Mouse (Mus musculus): ENCODE results near the gene E030025P04Rik. TPM values are rescaled to one million over a fixed set of nuclear protein-coding genes. Genes with fewer than 3 reads are reported as not detected.

Gene E030025P04Rik
- polyA plus RNA-seq, 1 experiment from 2014 or later = not detected

GRCm38 (mm10) chr11:109091821-109092220 lies 52.3 kb downstream of the E030025P04Rik start:
- ATAC-seq (ENCODE audit: insufficient read depth, low FRiP score, low read depth) = no peak
- Histone ChIP-seq H3K4me1 (no peaks in the 10 kb centered on the region), H3K9me3 (no peaks in the 10 kb centered on the region), H3K36me3 (no peaks in the 10 kb centered on the region), H3K9ac (no peak overlapping the region), H3K27ac (no peak overlapping the region), H3K4me2 (no peak overlapping the region), H3K4me3 (replicated peaks) (no peak overlapping the region), H3K27me3 (replicated peaks) (no peaks in the 10 kb centered on the region)
- 46% methylated on average over 5 of the region's 5 CpGs for WGBS

Other genes with a start within 250 kb of the E030025P04Rik start
- gene Axin2, start 224.0 kb downstream of the E030025P04Rik start, polyA plus RNA-seq (2015; fragmentation: Nextera tagmentation; extraction: Ambion mirVana) = 3.4 and 3.8 TPM in 2 replicates
- gene Rgs9, start 153.8 kb upstream of the E030025P04Rik start, polyA plus RNA-seq (2015; fragmentation: Nextera tagmentation; extraction: Ambion mirVana) = 2.3 and 2.9 TPM in 2 replicates
- gene Gna13, start 218.5 kb upstream of the E030025P04Rik start, polyA plus RNA-seq (2015; fragmentation: Nextera tagmentation; extraction: Ambion mirVana) = 26.6 and 29.0 TPM in 2 replicates

All from stomach, embryonic 15.5 days (tissue).